Mouse (Mus musculus): ENCODE data around the gene Qsox1. TPM values are rescaled to one million over a fixed set of nuclear protein-coding genes. Genes with fewer than 3 reads are reported as not detected.

The Qsox1 gene
- 28.2 and 29.4 TPM in 2 replicates for polyA plus RNA-seq (2015; fragmentation: Nextera tagmentation; extraction: Ambion mirVana)

DNA sequence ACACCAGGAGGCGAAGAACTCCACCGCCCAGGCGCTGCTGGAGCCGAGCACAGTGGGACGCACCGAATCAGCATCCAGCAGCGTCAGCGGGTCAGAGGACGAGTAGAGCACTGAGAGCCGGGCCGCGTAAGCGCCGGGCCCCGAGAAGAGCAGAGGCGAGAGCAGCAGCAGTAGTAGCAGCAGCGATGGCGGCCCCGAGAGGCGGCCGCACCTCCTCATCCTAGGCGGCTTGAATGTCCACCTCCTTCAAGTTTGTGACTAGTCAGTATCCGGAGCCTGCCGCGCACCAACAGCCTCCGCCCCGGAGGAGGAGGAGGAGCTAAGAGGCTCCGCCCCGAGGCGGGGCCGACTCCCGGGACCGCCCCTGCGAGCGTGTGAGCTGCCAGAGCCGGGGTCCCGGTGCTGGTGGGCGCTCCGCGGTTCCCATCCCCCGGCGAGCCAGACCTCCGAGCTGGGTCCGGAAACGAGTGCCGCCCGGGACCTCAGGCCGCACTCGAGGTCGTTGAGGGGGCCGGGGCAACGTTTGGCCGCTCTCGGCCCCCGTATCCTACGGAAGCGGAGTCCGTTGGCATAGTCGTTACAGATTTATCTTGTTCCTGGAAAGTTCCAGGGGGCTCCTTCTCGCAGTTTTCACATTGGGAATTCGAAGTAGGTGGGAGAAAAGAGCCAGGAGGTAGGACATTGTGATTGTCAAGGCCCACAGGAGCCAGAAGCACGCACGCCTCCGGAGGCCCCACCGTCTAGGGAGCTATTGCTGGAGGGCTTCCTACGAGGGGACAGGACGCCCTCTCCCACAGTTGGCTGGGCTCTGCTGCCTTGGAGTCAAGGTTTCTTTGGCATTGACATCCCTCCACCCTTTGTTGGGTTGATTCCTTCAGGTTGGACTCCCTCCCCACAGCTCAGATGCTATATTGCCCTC lies at the start of gene Qsox1:
Gene Qsox1 (minus strand): TSS at position 309 of the 919 bp plus-strand sequence.
- H3K4me1 ChIP-seq = peaks cover 21% of the 10 kb centered on the region
- H3K27ac ChIP-seq = peak within 1 kb of the TSS; percentile 46; the same call in 1 of the 2 replicates
- peak; percentile 96 for ATAC-seq (replicated peaks; ENCODE audit: low FRiP score)
- peak within 1 kb of the TSS; percentile 61 for H3K4me3 ChIP-seq (replicated peaks)
- peak within 1 kb of the TSS; percentile 45 for H3K9ac ChIP-seq
- peak within 1 kb of the TSS; percentile 70 for H3K4me2 ChIP-seq
- under 1% methylated on average over 67 of the region's 67 CpGs for WGBS
- H3K9me3 ChIP-seq (replicated peaks) = no peaks in the 10 kb centered on the region
- 0 out of 2 replicates have a peak, but pooled peaks cover 2% of the 10 kb centered on the region for H3K36me3 ChIP-seq
- no peaks in the 10 kb centered on the region for H3K27me3 ChIP-seq

DNA sequence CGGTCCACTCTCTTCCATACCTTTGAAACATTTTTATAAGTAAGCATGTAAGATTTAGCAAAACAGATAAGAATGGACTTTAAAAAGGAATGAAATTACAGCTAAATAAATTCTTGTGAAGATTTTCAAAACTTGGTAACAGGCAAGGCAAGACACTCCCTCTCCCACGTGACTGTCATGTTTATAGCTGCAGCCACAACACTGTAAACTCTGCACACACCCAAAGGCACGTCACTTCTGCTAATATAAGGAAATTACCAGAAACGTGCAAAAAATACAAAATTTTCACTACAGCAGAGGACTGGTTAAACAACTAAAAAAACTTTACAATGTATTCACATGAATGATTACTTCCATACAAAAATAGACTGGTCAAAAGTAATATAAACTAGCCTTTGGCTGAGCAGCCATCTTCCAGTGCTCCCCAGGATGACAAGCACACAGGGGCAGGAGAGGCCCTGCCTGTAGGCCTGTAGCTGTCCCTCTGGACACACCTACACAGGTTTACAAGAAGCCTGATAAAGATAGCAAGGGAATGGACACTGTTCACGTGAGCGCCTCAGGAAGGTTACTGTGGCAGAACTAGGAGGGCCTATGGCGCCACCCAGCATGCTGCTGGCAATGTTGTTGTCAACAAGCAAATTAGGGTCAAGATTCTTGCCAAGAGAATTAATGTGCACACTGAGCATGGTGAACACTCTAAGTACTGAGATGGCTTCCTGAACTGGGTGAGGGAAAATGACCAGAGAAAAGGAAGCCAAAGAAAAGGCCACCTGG lies 42.4 kb upstream of the Qsox1 start:
- no peak overlapping the region for H3K9ac ChIP-seq
- H3K27me3 ChIP-seq = no peaks in the 10 kb centered on the region
- no peak overlapping the region for H3K4me3 ChIP-seq (replicated peaks)
- H3K27ac ChIP-seq = no peak overlapping the region
- no peak for ATAC-seq (replicated peaks; ENCODE audit: low FRiP score)
- 76% methylated on average over 7 of the region's 7 CpGs for WGBS
- H3K9me3 ChIP-seq (replicated peaks) = no peaks in the 10 kb centered on the region
- no peak overlapping the region for H3K4me2 ChIP-seq
- no peaks in the 10 kb centered on the region for H3K4me1 ChIP-seq
- H3K36me3 ChIP-seq = peaks cover 77% of the 10 kb centered on the region

DNA sequence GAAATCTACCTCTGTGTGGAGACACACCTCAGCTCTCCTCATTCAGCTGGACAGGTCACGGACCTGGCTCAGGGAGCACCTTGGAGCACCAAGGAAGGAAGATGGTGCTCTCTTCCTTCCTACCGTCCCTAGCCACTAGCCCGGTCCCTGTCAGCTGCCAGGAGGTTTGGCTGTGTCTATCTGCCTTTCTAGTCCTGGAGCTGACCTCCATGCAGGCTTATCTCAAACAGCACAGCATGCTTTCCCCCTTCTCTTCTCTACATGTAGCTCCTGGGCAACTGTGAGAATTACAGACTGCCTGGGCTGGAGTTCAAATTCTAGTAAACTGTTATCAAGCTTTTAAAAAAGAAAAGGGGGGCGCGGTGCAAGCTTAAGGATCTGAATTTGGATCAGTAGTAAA lies 40.3 kb upstream of the Qsox1 start:
- Histone ChIP-seq H3K4me3 (replicated peaks) (no peak overlapping the region), H3K9ac (no peak overlapping the region), H3K4me1 (no peaks in the 10 kb centered on the region), H3K4me2 (no peak overlapping the region), H3K9me3 (replicated peaks) (no peaks in the 10 kb centered on the region), H3K36me3 (peaks cover 67% of the 10 kb centered on the region), H3K27me3 (no peaks in the 10 kb centered on the region), H3K27ac (no peak overlapping the region)
- WGBS = 97% methylated on average over 5 of the region's 5 CpGs
- ATAC-seq (replicated peaks; ENCODE audit: low FRiP score) = no peak

GRCm38 (mm10) chr1:155844235-155844634 lies 31.5 kb upstream of the Qsox1 start:
- Histone ChIP-seq H3K9me3 (replicated peaks) (no peaks in the 10 kb centered on the region), H3K27ac (no peak overlapping the region), H3K4me2 (no peak overlapping the region), H3K4me1 (peaks cover 7% of the 10 kb centered on the region), H3K36me3 (peaks cover 34% of the 10 kb centered on the region), H3K9ac (no peak overlapping the region), H3K27me3 (no peaks in the 10 kb centered on the region), H3K4me3 (replicated peaks) (no peak overlapping the region)
- ATAC-seq (replicated peaks; ENCODE audit: low FRiP score) = no peak
- WGBS = 36% methylated on average over 5 of the region's 5 CpGs

- Histone ChIP-seq H3K9me3 (replicated peaks) (no peaks in the 10 kb centered on the region), H3K36me3 (peaks cover 30% of the 10 kb centered on the region), H3K4me1 (peaks cover 7% of the 10 kb centered on the region), H3K27me3 (no peaks in the 10 kb centered on the region), H3K4me3 (replicated peaks) (no peak overlapping the region), H3K9ac (no peak overlapping the region), H3K27ac (no peak overlapping the region), H3K4me2 (no peak overlapping the region)
- WGBS = 58% methylated on average over 4 of the region's 4 CpGs
- no peak for ATAC-seq (replicated peaks; ENCODE audit: low FRiP score)
Measured at GRCm38 (mm10) chr1:155843538-155843937, 30.8 kb upstream of the Qsox1 start.

- ATAC-seq (replicated peaks; ENCODE audit: low FRiP score) = no peak
- 76% methylated on average over 2 of the region's 2 CpGs for WGBS
- H3K27me3 ChIP-seq = no peaks in the 10 kb centered on the region
- H3K9ac ChIP-seq = no peak overlapping the region
- no peaks in the 10 kb centered on the region for H3K4me1 ChIP-seq
- no peak overlapping the region for H3K27ac ChIP-seq
- H3K4me3 ChIP-seq (replicated peaks) = no peak overlapping the region
- no peaks in the 10 kb centered on the region; the same call in 1 of the 2 replicates for H3K9me3 ChIP-seq (replicated peaks)
- H3K36me3 ChIP-seq = peaks cover 3% of the 10 kb centered on the region; the same call in 1 of the 2 replicates
- no peak overlapping the region for H3K4me2 ChIP-seq
Measured at GRCm38 (mm10) chr1:155835667-155836066, 23.0 kb upstream of the Qsox1 start.

GRCm38 (mm10) chr1:155833610-155834009 lies 20.9 kb upstream of the Qsox1 start:
- Histone ChIP-seq H3K36me3 (no peaks in the 10 kb centered on the region), H3K4me2 (no peak overlapping the region), H3K27me3 (no peaks in the 10 kb centered on the region), H3K9me3 (replicated peaks) (no peaks in the 10 kb centered on the region; the same call in 1 of the 2 replicates), H3K4me3 (replicated peaks) (no peak overlapping the region), H3K4me1 (no peaks in the 10 kb centered on the region), H3K27ac (no peak overlapping the region), H3K9ac (no peak overlapping the region)
- no peak for ATAC-seq (replicated peaks; ENCODE audit: low FRiP score)
- WGBS = 89% methylated on average over 9 of the region's 9 CpGs

DNA sequence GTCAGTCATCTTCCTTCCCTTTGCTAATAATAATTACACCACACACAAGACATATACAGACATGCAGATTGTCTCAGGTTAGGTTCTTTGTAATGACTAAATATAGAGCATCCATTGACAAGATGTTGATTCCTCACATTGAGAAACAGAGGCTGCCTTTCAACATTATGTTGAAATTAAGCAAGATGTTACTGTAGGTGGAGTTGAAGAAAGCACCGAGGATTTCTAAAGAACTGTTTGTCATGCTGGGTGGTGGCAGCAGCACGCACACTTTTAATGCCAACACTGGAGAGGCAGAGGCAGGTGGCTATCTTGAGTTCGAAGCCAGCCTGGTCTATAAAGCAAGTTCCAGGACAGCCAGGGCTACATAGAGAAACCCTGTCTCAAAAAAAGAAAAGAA lies 19.3 kb upstream of the Qsox1 start:
- WGBS = 94% methylated on average over 3 of the region's 3 CpGs

DNA sequence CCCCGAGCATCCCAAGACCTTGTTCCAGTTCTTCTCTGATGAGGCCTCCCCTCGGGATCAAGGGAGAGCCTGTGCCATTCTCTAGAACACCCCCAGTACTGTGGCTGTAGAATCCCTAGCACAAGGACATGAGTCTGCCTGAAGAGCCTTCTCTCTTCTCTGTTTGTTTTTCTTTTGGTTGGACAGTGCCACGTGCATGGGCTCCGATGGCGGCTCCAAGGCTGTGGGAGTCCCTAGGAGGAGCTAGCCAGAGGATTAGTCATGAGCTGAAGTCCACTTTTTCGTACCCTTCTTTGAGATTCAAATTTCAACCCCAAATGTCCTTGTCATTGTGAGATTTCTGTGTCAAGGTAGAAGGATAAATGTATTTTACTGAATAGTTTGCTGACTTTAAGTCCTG lies 18.2 kb upstream of the Qsox1 start:
- no peak for ATAC-seq (replicated peaks; ENCODE audit: low FRiP score)
- no peaks in the 10 kb centered on the region for H3K9me3 ChIP-seq (replicated peaks)
- WGBS = 73% methylated on average over 6 of the region's 6 CpGs

More for the DNA sequence above, 19.3 kb upstream of the Qsox1 start:
- Histone ChIP-seq H3K27me3 (no peaks in the 10 kb centered on the region), H3K36me3 (no peaks in the 10 kb centered on the region), H3K9ac (no peak overlapping the region), H3K4me3 (replicated peaks) (no peak overlapping the region), H3K27ac (no peak overlapping the region), H3K4me1 (peaks cover 15% of the 10 kb centered on the region), H3K4me2 (no peak overlapping the region), H3K9me3 (replicated peaks) (no peaks in the 10 kb centered on the region)
- no peak for ATAC-seq (replicated peaks; ENCODE audit: low FRiP score)

GRCm38 (mm10) chr1:155827703-155828295 lies 15.1 kb upstream of the Qsox1 start:
- H3K4me3 ChIP-seq (replicated peaks) = no peak overlapping the region
- peak overlapping the region; percentile 14; the same call in 1 of the 2 replicates for H3K4me2 ChIP-seq
- 34% methylated on average over 8 of the region's 8 CpGs for WGBS
- no peaks in the 10 kb centered on the region for H3K27me3 ChIP-seq
- H3K9me3 ChIP-seq (replicated peaks) = no peaks in the 10 kb centered on the region
- no peaks in the 10 kb centered on the region for H3K36me3 ChIP-seq
- H3K4me1 ChIP-seq = peaks cover 17% of the 10 kb centered on the region
- peak overlapping the region; percentile 74 for H3K27ac ChIP-seq
- no peak overlapping the region for H3K9ac ChIP-seq
- peak; percentile 89 for ATAC-seq (replicated peaks; ENCODE audit: low FRiP score)

More for the DNA sequence above, 18.2 kb upstream of the Qsox1 start:
- Histone ChIP-seq H3K4me1 (peaks cover 17% of the 10 kb centered on the region), H3K4me3 (replicated peaks) (no peak overlapping the region), H3K9ac (no peak overlapping the region), H3K36me3 (no peaks in the 10 kb centered on the region), H3K27me3 (no peaks in the 10 kb centered on the region), H3K4me2 (no peak overlapping the region), H3K27ac (no peak overlapping the region)

DNA sequence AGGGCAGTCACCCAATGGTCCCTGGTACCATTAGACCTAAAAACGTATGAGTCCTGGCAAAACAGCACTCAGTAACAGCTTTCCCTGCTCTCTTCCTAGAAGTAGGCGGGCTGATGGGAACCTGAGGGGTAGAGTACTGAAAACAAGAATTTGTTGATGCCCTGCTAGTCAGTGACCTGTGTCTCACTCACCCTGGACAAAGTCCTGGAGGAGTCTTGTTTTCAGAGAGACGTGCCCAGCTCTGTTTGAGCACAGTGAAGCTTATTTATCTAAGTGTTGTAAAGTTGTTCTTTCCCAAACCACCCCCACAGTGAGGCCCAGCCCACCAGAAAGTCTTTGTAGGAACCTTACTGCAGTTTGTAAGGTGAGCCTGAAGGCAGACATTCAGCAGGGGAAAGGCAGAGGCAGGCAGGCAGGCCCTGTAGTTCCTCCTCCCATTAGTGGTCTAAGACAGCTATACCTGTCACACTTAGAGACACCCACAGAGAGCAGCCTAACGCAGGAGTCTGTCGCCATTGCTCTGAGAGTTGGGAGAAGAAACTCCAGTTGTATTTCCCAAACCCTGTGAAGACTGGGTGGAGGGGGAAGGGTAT lies 14.2 kb upstream of the Qsox1 start:
- Histone ChIP-seq H3K36me3 (no peaks in the 10 kb centered on the region), H3K4me1 (peaks cover 17% of the 10 kb centered on the region), H3K27ac (peak overlapping the region; percentile 74), H3K9me3 (replicated peaks) (no peaks in the 10 kb centered on the region), H3K4me3 (replicated peaks) (no peak overlapping the region), H3K9ac (no peak overlapping the region), H3K4me2 (peak overlapping the region; percentile 14; the same call in 1 of the 2 replicates), H3K27me3 (no peaks in the 10 kb centered on the region)
- WGBS = 23% methylated on average over 5 of the region's 5 CpGs
- ATAC-seq (replicated peaks; ENCODE audit: low FRiP score) = peak; percentile 81

All from kidney, embryonic 15.5 days (tissue).